Mouse (Mus musculus) bone marrow, adult 2 months (tissue): ENCODE data around the gene Zfp692.

Source experiments
- CTCF ChIP-seq: fragments of 200-500 bp; IDR thresholded peaks from 2 replicates; pipeline ENCODE4 v1.5.1; 2011; ENCODE audit warnings: low read length, control low read depth; ENCODE audit not compliant: control insufficient read depth, insufficient read depth
- POLR2A ChIP-seq: fragments of 200-500 bp; IDR thresholded peaks from 2 replicates; pipeline ENCODE4 v1.6.1; 2011; ENCODE audit warnings: low read depth, mild to moderate bottlenecking, control low read depth, low read length, borderline replicate concordance; ENCODE audit not compliant: control insufficient read depth

DNA sequence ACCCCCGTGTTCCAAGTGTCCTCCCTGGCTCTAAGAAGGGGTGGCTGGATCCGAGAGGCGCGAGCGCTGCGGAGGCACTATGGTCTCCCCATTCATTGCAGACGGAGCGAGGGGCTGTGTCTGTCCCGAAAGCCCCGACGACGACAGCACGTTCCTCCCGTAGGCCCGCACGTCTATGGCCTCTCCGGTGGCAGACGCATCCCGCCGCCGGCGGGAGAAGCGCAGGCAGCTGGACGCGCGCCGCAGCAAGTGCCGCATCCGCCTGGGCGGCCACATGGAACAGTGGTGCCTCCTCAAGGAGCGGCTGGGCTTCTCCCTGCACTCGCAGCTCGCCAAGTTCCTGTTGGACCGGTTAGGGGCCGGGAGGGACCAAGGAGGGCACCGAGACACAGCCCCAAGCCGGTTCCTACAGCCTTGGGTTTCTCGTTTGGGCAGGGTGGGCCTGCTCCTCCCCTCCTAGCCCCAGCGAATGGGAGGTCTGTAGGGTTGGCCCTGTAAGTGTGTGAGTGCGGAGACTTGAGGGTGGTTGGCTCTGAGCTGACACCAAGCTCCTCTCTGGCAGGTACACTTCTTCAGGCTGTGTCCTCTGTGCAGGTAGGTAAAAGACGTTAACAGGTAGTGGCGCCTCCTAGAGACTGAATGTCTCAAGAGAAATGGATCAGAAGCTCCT, 677 bp downstream of the Zfp692 start:
- TF ChIP-seq POLR2A (no peak), CTCF (no peak)
